Mouse (Mus musculus) hematopoietic multipotent progenitor cell, adult 10-12 weeks (in vitro differentiated cells): ENCODE measurements around the gene Rer1. TPM values are rescaled to one million over a fixed set of nuclear protein-coding genes. Genes with fewer than 3 reads are reported as not detected.

Experiments used
- polyA plus RNA-seq: library from polyadenylated mRNA; stranded (reverse); fragments of >175 nt; gene quantifications from 2 replicates; pipeline ENCODE4 v1.2.3, GENCODE M21; 2012; ENCODE audit warnings: low replicate concordance

The Rer1 gene
- 48.6 and 52.0 TPM in 2 replicates for polyA plus RNA-seq

GRCm38 (mm10) chr4:155086108-155087024, at the start of gene Rer1, which contains the start of gene Morn1:
Rer1 (minus strand) TSS chr4:155086382.
Morn1 (plus strand) TSS chr4:155086577.

DNA sequence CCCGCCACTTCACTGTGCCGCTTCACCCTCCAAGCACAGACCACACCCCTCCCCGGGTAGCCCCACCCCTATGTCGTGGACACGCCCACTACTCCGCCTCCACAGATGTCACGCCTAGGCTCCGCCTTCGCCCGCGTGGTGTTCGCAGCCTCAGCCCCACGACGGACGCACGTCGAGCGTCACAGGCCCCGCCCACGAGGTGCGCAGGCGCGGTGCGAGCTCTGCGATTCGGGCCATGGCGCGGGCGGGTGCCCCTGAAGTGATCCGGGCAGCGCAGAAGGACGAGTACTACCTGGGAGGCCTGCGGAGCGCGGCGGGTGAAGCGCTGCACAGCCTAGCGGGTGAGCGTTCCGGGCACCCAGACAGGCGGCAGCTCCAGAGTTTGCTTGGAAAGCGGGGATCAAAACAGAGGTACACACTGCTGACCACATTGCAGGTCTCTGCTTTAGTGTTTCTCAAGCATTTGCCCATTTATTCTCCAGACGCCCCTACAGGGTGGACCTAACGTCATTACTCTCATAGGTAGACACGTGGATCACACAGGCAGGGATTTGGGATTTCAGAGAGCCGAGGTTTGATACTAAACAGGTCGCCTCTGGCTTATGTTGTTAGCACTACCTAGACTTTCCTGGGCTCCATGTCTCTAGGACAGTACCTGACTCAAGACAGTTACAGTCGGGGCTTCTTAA, 19.2 kb downstream of the Rer1 start, which contains the start of gene Pex10:
Gene Pex10, plus strand, starts transcription at position 183 of the 689 bp plus-strand sequence.

DNA sequence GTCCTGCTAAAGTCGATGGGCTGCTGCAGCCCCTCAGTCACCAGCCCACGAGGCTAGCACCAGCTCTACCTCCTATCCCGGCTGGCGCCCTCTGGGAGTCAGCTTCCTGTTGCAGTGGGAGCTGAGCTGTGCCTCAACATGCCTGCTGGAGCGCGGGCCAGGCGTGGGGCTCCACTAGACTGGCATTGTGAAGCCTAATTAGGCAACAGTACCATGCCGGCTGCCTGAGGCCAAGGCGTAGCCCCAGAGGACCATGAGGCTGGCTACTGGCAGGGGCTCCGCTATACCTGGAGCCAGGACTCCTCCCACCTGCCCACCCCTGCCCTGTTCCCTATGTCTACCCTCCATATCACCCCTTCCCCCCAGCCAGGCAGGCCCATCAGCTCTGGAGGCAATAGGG, 29.5 kb downstream of the Rer1 start, which contains the start of gene Plch2:
Gene Plch2, minus strand, starts transcription at position 61 of the 400 bp plus-strand sequence.

Other genes with a start within 250 kb of the Rer1 start
- not detected in 2 replicates for gene Ttc34, start 248.9 kb downstream of the Rer1 start, polyA plus RNA-seq
- 0.04 and 0.07 TPM in 2 replicates for gene Mmel1, start 216.8 kb downstream of the Rer1 start, polyA plus RNA-seq
- gene Fam213b, start 187.2 kb downstream of the Rer1 start, polyA plus RNA-seq = 19.4 and 21.7 TPM in 2 replicates
- gene Tnfrsf14, start 157.8 kb downstream of the Rer1 start, polyA plus RNA-seq = 9.8 and 134 TPM in 2 replicates
- 7.9 and 18.9 TPM in 2 replicates for gene Hes5, start 125.5 kb downstream of the Rer1 start, polyA plus RNA-seq
- gene Pank4, start 122.3 kb downstream of the Rer1 start, polyA plus RNA-seq = 18.9 and 41.6 TPM in 2 replicates
- gene Plch2, start 29.6 kb downstream of the Rer1 start, polyA plus RNA-seq = 0.12 and 0.17 TPM in 2 replicates
- gene Pex10, start 19.4 kb downstream of the Rer1 start, polyA plus RNA-seq = 12.7 and 21.0 TPM in 2 replicates
- 3.7 and 4.5 TPM in 2 replicates for gene Morn1, start 195 bp upstream of the Rer1 start, polyA plus RNA-seq
- 73.7 and 107 TPM in 2 replicates for gene Ski, start 136.2 kb upstream of the Rer1 start, polyA plus RNA-seq
- 37.0 and 42.7 TPM in 2 replicates for gene Faap20, start 163.4 kb upstream of the Rer1 start, polyA plus RNA-seq